Mouse (Mus musculus) ES-E14 (cell line): ENCODE results near the gene Tmem39b. TPM values are rescaled to one million over a fixed set of nuclear protein-coding genes. Genes with fewer than 3 reads are reported as not detected.
"Not testable (repeated sequence)": the region's sequence is repeated elsewhere in the genome, so short reads cannot be mapped to it uniquely, and the experiment has no call there.

ENCODE experiments used
- DNase-seq: peaks from one replicate; pipeline ENCODE4 v3.0.0-alpha.2; 2013; ENCODE audit warnings: low read depth, low spot score
- H3K27ac ChIP-seq: 2 replicates; pipeline ENCODE4 v1.5.1; 2012; ENCODE audit warnings: low read depth, mild to moderate bottlenecking, low read length, moderate library complexity, mixed read lengths; ENCODE audit not compliant: poor library complexity, insufficient read depth, severe bottlenecking
- H3K36me3 ChIP-seq: 2 replicates; pipeline ENCODE4 v1.6.1; 2012; ENCODE audit warnings: mild to moderate bottlenecking, low read length, moderate library complexity, mixed read lengths; ENCODE audit not compliant: control insufficient read depth, poor library complexity, insufficient read depth, severe bottlenecking
- H3K4me1 ChIP-seq, 2 experiments: fragments of 150-350 bp in 1 of 2; sonication (generic) in 1 of 2; 2 replicates each; pipeline ENCODE4 v1.6.1; 2012; ENCODE audit warnings: low read length in 2 of 2, mild to moderate bottlenecking in 1 of 2, mixed read lengths in 1 of 2; ENCODE audit not compliant: control insufficient read depth in 2 of 2, insufficient read depth in 2 of 2, poor library complexity in 1 of 2
- H3K4me3 ChIP-seq, 2 experiments: fragments of 150-350 bp in 1 of 2; sonication (generic) in 1 of 2; 2 replicates each; pipeline ENCODE4 v1.5.1; 2012; ENCODE audit warnings: low read length in 2 of 2, low read depth in 1 of 2, mild to moderate bottlenecking in 1 of 2, mixed read lengths in 1 of 2; ENCODE audit not compliant: insufficient read depth in 1 of 2, poor library complexity in 1 of 2, severe bottlenecking in 1 of 2
- H3K9ac ChIP-seq: 2 replicates; pipeline ENCODE4 v1.6.1; 2012; ENCODE audit warnings: low read depth, mild to moderate bottlenecking, low read length, mixed read lengths; ENCODE audit not compliant: poor library complexity, insufficient read depth, severe bottlenecking
- H3K9me3 ChIP-seq: fragments of 150-350 bp; sonication (generic); 2 replicates; pipeline ENCODE4 v1.6.1; 2012; ENCODE audit warnings: low read depth, mild to moderate bottlenecking, low read length; ENCODE audit not compliant: control insufficient read depth, insufficient read depth
- CHD2 ChIP-seq: IDR thresholded peaks from 2 replicates; pipeline ENCODE4 v1.6.1; 2014; ENCODE audit warnings: mild to moderate bottlenecking, low read depth, low read length, inconsistent platforms
- HCFC1 ChIP-seq: IDR thresholded peaks from 2 replicates; pipeline ENCODE4 v1.6.1; 2012; ENCODE audit warnings: low read length, inconsistent platforms, borderline replicate concordance; ENCODE audit not compliant: insufficient read depth
- MAFK ChIP-seq: IDR thresholded peaks from 2 replicates; pipeline ENCODE4 v1.6.1; 2014; ENCODE audit warnings: mild to moderate bottlenecking, low read depth, low read length, inconsistent platforms; ENCODE audit not compliant: insufficient read depth
- ZC3H11A ChIP-seq: IDR thresholded peaks from 2 replicates; pipeline ENCODE4 v1.6.1; 2012; ENCODE audit warnings: low read depth, mild to moderate bottlenecking, inconsistent platforms, low read length, borderline replicate concordance
- ZNF384 ChIP-seq: IDR thresholded peaks from 2 replicates; pipeline ENCODE4 v1.6.1; 2012; ENCODE audit warnings: low read depth, low read length, inconsistent platforms
- in situ Hi-C, 2 experiments: fragments of 600-800 bp; cut with MboI; formaldehyde crosslinking; loops; one replicate each; pipeline ENCODE4 v1.15.1; 2025; ENCODE audit warnings: low sequenced_read_pairs in 2 of 2, inconsistent platforms in 1 of 2; ENCODE audit not compliant: unreplicated experiment in 2 of 2
- total RNA-seq: library from RNA; depleted of rRNA; stranded (reverse); fragments of 300-350 nt; gene quantifications from 2 replicates; pipeline ENCODE4 v1.2.3, GENCODE M21; 2012

Gene Tmem39b
- total RNA-seq, 1 experiment: 15.8 TPM

DNA sequence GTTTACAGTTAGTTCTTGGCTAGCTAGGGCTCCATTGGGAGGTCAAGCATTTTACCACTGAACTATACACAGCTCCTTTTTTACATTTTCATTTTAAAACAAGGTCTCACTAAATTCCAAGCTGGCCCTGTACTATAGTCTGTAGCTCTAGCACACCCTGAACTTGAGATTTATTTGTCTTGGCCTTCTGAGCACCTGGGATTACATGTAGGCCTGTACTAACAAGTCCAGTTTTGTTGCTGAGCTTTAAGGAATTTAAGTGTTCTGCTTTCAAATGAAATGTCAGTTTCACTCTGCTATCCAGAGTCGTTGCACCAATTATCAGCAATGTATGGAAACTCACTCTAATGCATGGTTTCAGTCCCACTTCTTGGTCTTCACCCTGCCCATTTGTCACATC is 39.5 kb upstream of the Tmem39b start:
- Histone ChIP-seq H3K4me3 (no peak overlapping the region), H3K9ac (no peak overlapping the region), H3K36me3 (no peaks in the 10 kb centered on the region; the same call in 1 of the 2 replicates), H3K9me3 (no peaks in the 10 kb centered on the region), H3K4me1 (peaks cover 0 to 6% of the 10 kb centered on the region in 2 experiments; a peak in 2 of 4 replicates), H3K27ac (no peak overlapping the region)
- in situ Hi-C loops: no loop called here
- TF ChIP-seq HCFC1 (no peak), CHD2 (no peak), ZC3H11A (no peak), MAFK (no peak), ZNF384 (no peak)
- no peak for DNase-seq

- H3K9ac ChIP-seq, H3K4me3 ChIP-seq, H3K27ac ChIP-seq, DNase-seq, in situ Hi-C loops, H3K36me3 ChIP-seq, H3K4me1 ChIP-seq, H3K9me3 ChIP-seq: not testable (repeated sequence)
- TF ChIP-seq ZNF384: peak; percentile 53; the same call in 1 of the 2 replicates
Measured at GRCm38 (mm10) chr4:129735485-129735884, 38.8 kb upstream of the Tmem39b start.

GRCm38 (mm10) chr4:129731423-129731822 is 34.8 kb upstream of the Tmem39b start:
- Histone ChIP-seq H3K27ac (no peak overlapping the region), H3K4me1 (no peaks in the 10 kb centered on the region), H3K9ac (no peak overlapping the region), H3K9me3 (no peaks in the 10 kb centered on the region), H3K4me3 (no peak overlapping the region), H3K36me3 (peaks cover 2% of the 10 kb centered on the region; the same call in 1 of the 2 replicates)
- in situ Hi-C loops: no loop called here
- TF ChIP-seq HCFC1: no peak
- no peak for TF ChIP-seq MAFK
- DNase-seq: no peak

DNA sequence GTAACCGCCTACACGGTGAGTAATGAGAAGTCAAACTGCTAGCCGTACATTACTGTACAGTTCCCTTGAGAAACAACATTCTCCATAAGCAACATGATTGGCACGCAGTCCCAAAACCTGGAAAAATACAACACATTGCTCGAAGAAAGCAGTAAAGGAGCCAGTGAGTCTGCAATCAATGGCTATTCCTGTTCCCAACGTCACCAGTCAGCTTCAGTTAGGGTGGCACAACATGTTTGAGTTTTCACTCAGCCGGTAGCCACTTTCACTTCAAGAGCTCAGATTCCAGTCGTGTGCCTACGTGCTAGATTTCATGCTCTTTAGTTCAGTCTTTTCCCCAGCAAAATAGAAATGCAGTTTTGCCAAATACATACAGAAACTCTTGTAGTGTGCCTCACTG is 19.7 kb upstream of the Tmem39b start:
- in situ Hi-C loops: no loop called here

GRCm38 (mm10) chr4:129709486-129710129 is 13.0 kb upstream of the Tmem39b start:
- Histone ChIP-seq H3K36me3 (peaks cover 40% of the 10 kb centered on the region), H3K9ac (no peak overlapping the region), H3K4me1 (no peaks in the 10 kb centered on the region), H3K9me3 (no peaks in the 10 kb centered on the region), H3K27ac (no peak overlapping the region), H3K4me3 (no peak overlapping the region)
- TF ChIP-seq ZNF384 (no peak), ZC3H11A (no peak), HCFC1 (no peak), CHD2 (no peak), MAFK (no peak)
- DNase-seq: no peak
- in situ Hi-C loops: no loop called here

More for the DNA sequence above, 19.7 kb upstream of the Tmem39b start:
- Histone ChIP-seq H3K36me3 (peaks cover 40% of the 10 kb centered on the region), H3K4me1 (no peaks in the 10 kb centered on the region), H3K4me3 (no peak overlapping the region), H3K9ac (no peak overlapping the region), H3K27ac (no peak overlapping the region), H3K9me3 (no peaks in the 10 kb centered on the region)
- DNase-seq: no peak
- TF ChIP-seq MAFK: no peak
- TF ChIP-seq ZC3H11A: no peak
- TF ChIP-seq ZNF384: no peak
- TF ChIP-seq CHD2: no peak
- TF ChIP-seq HCFC1: no peak
